Mouse (Mus musculus): Measurements from ENCODE around the gene Olfr1306. TPM values are rescaled to one million over a fixed set of nuclear protein-coding genes. Genes with fewer than 3 reads are reported as not detected.

Gene Olfr1306
- not detected in 2 replicates for total RNA-seq (2015)
- not detected in 2 replicates for total RNA-seq (2017)

- ATAC-seq (ENCODE audit: poor library complexity, severe bottlenecking) = no peak
Measured at GRCm38 (mm10) chr2:111916171-111916570, at the start of gene Olfr1306. Olfr1306 (minus strand) TSS chr2:111916271.

- no peak for ATAC-seq (ENCODE audit: poor library complexity, severe bottlenecking)
Measured at GRCm38 (mm10) chr2:111964844-111965243, 48.8 kb upstream of the Olfr1306 start, which contains the start of gene Olfr1308. Olfr1308 (minus strand) TSS chr2:111964944.

- no peak for ATAC-seq (ENCODE audit: poor library complexity, severe bottlenecking)
Measured at GRCm38 (mm10) chr2:111949340-111949739, 33.3 kb upstream of the Olfr1306 start, which contains the start of gene Olfr1307. Olfr1307 (minus strand) TSS chr2:111949440.

GRCm38 (mm10) chr2:111877049-111877448 is 39.0 kb downstream of the Olfr1306 start, which contains the start of gene Olfr1305:
Olfr1305 (minus strand) TSS chr2:111877149.
- no peak for ATAC-seq (ENCODE audit: poor library complexity, severe bottlenecking)

Other genes starting within 250 kb of the Olfr1306 start
- gene Olfr1301, start 165.3 kb downstream of the Olfr1306 start, total RNA-seq (2015) = not detected in 2 replicates
- gene Olfr1301, start 165.3 kb downstream of the Olfr1306 start, total RNA-seq (2017) = not detected in 2 replicates
- not detected in 2 replicates for gene Olfr1302, start 138.8 kb downstream of the Olfr1306 start, total RNA-seq (2015)
- not detected in 2 replicates for gene Olfr1302, start 138.8 kb downstream of the Olfr1306 start, total RNA-seq (2017)
- not detected in 2 replicates for gene Olfr1303, start 95.9 kb downstream of the Olfr1306 start, total RNA-seq (2015)
- not detected in 2 replicates for gene Olfr1303, start 95.9 kb downstream of the Olfr1306 start, total RNA-seq (2017)
- not detected in 2 replicates for gene Olfr1305, start 39.1 kb downstream of the Olfr1306 start, total RNA-seq (2015)
- gene Olfr1305, start 39.1 kb downstream of the Olfr1306 start, total RNA-seq (2017) = not detected in 2 replicates
- gene Olfr1307, start 33.2 kb upstream of the Olfr1306 start, total RNA-seq (2015) = under 0.01 TPM in 1 of 2 replicates, not detected in the other
- not detected in 2 replicates for gene Olfr1307, start 33.2 kb upstream of the Olfr1306 start, total RNA-seq (2017)
- not detected in 2 replicates for gene Olfr1308, start 48.7 kb upstream of the Olfr1306 start, total RNA-seq (2015)
- gene Olfr1308, start 48.7 kb upstream of the Olfr1306 start, total RNA-seq (2017) = not detected in 2 replicates
- not detected in 2 replicates for gene Olfr1309, start 74.0 kb upstream of the Olfr1306 start, total RNA-seq (2015)
- not detected in 2 replicates for gene Olfr1309, start 74.0 kb upstream of the Olfr1306 start, total RNA-seq (2017)
- gene Olfr1310, start 96.4 kb upstream of the Olfr1306 start, total RNA-seq (2015) = not detected in 2 replicates
- not detected in 2 replicates for gene Olfr1310, start 96.4 kb upstream of the Olfr1306 start, total RNA-seq (2017)
- not detected in 2 replicates for gene Olfr1311, start 108.1 kb upstream of the Olfr1306 start, total RNA-seq (2015)
- not detected in 2 replicates for gene Olfr1311, start 108.1 kb upstream of the Olfr1306 start, total RNA-seq (2017)
- not detected in 2 replicates for gene Olfr1312, start 134.0 kb upstream of the Olfr1306 start, total RNA-seq (2015)
- gene Olfr1312, start 134.0 kb upstream of the Olfr1306 start, total RNA-seq (2017) = not detected in 2 replicates
- not detected in 2 replicates for gene Olfr1313, start 161.6 kb upstream of the Olfr1306 start, total RNA-seq (2015)
- 0.51 TPM in 1 of 2 replicates, not detected in the other for gene Olfr1313, start 161.6 kb upstream of the Olfr1306 start, total RNA-seq (2017)
- gene Olfr1314, start 180.5 kb upstream of the Olfr1306 start, total RNA-seq (2015) = not detected in 2 replicates
- not detected in 2 replicates for gene Olfr1314, start 180.5 kb upstream of the Olfr1306 start, total RNA-seq (2017)
- gene Olfr1315-ps1, start 199.2 kb upstream of the Olfr1306 start, total RNA-seq (2015) = not detected in 2 replicates
- not detected in 2 replicates for gene Olfr1315-ps1, start 199.2 kb upstream of the Olfr1306 start, total RNA-seq (2017)
- not detected in 2 replicates for gene Olfr1316, start 218.7 kb upstream of the Olfr1306 start, total RNA-seq (2015)
- gene Olfr1316, start 218.7 kb upstream of the Olfr1306 start, total RNA-seq (2017) = not detected in 2 replicates
- gene Olfr1317, start 224.1 kb upstream of the Olfr1306 start, total RNA-seq (2015) = not detected in 2 replicates
- gene Olfr1317, start 224.1 kb upstream of the Olfr1306 start, total RNA-seq (2017) = not detected in 2 replicates
- gene Olfr1318, start 237.9 kb upstream of the Olfr1306 start, total RNA-seq (2015) = not detected in 2 replicates
- not detected in 2 replicates for gene Olfr1318, start 237.9 kb upstream of the Olfr1306 start, total RNA-seq (2017)